Mouse (Mus musculus) embryonic facial prominence, embryonic 13.5 days (tissue): ENCODE data around the gene Cpt1a. TPM values are rescaled to one million over a fixed set of nuclear protein-coding genes. Genes with fewer than 3 reads are reported as not detected.

ENCODE experiments used
- ATAC-seq: fragments of 200-750 bp; cut with Nextera tagmentation; 2 replicates; pipeline ENCODE4 v1.8.0; 2017; ENCODE audit warnings: low read depth; ENCODE audit not compliant: insufficient number of reproducible peaks, insufficient read depth, low FRiP score, low TSS enrichment
- H3K27ac ChIP-seq: fragments of 300-500 bp; sonication (generic); 2 replicates; pipeline ENCODE4 v1.5.1; 2015; ENCODE audit warnings: moderate library complexity, mild to moderate bottlenecking, inconsistent platforms
- H3K27me3 ChIP-seq: fragments of 300-500 bp; sonication (generic); 2 replicates; pipeline ENCODE4 v1.6.1; 2015; ENCODE audit warnings: mild to moderate bottlenecking, inconsistent platforms
- H3K36me3 ChIP-seq: fragments of 300-500 bp; sonication (generic); 2 replicates; pipeline ENCODE4 v1.6.1; 2015; ENCODE audit warnings: mild to moderate bottlenecking, inconsistent platforms
- H3K4me1 ChIP-seq: fragments of 300-500 bp; sonication (generic); 2 replicates; pipeline ENCODE4 v1.6.1; 2015; ENCODE audit warnings: inconsistent platforms
- H3K4me2 ChIP-seq: fragments of 300-500 bp; sonication (generic); 2 replicates; pipeline ENCODE4 v1.6.1; 2015; ENCODE audit warnings: moderate library complexity, mild to moderate bottlenecking, inconsistent platforms
- H3K4me3 ChIP-seq: fragments of 300-500 bp; sonication (generic); 2 replicates; pipeline ENCODE4 v1.5.1; 2015; ENCODE audit warnings: mild to moderate bottlenecking, inconsistent platforms
- H3K9ac ChIP-seq: fragments of 300-500 bp; sonication (generic); 2 replicates; pipeline ENCODE4 v1.6.1; 2015; ENCODE audit warnings: mild to moderate bottlenecking, inconsistent platforms
- H3K9me3 ChIP-seq: fragments of 300-500 bp; sonication (generic); 2 replicates; pipeline ENCODE4 v1.6.1; 2016; ENCODE audit warnings: inconsistent platforms
- WGBS: fragments of 180-500 bp; shearing (Covaris S2); methylation state at CpG from one replicate; pipeline ENCODE4 v1.1.7; 2015; ENCODE audit warnings: mixed read lengths; 5-methylcytosine and 5-hydroxymethylcytosine counted together
- polyA plus RNA-seq: library from polyadenylated mRNA; unstranded; fragments of >200 nt; fragmentation: Nextera tagmentation; extraction: Ambion mirVana; gene quantifications from 2 replicates; pipeline ENCODE4 v1.2.1, GENCODE M21; 2015

Cpt1a gene
- polyA plus RNA-seq, 1 experiment from 2014 or later = 14.4 TPM

DNA sequence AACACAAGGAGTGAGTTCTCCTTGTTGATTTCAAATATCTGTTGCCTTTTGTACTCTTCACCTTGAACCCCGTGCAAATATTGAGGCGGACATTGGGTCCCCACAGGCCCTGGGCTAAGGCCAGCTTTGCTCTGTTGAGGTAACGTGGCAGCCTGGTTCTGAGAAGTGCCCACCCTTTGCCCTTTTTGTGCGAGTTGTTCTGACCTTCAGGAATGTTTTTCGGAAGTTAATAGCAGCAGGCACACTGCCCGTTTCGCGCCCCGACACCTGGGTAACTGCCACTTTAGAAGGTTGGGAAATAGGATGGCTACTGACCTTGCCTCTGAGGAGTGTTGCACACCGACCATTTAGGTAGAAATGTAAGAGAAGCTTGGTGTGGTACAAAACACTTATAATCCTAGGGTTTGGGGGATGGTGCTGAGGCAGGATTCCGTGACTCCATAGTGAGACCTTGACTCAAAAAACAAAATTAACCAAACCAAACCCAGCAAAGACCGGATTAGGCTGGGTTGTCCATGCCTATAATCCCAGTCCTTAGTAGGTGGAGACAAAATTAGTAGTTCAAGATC lies 4.4 kb downstream of the Cpt1a start:
- ATAC-seq = no peak
- Histone ChIP-seq H3K4me2 (peak overlapping the region; percentile 98), H3K4me1 (peaks cover 32% of the 10 kb centered on the region), H3K36me3 (no peaks in the 10 kb centered on the region), H3K4me3 (no peak overlapping the region), H3K9ac (no peak overlapping the region; the same call in 1 of the 2 replicates), H3K9me3 (no peaks in the 10 kb centered on the region), H3K27me3 (peaks cover 19% of the 10 kb centered on the region), H3K27ac (peak overlapping the region; percentile 94; the same call in 1 of the 2 replicates)
- 80% methylated on average over 12 of the region's 12 CpGs for WGBS

GRCm38 (mm10) chr19:3333247-3333646 lies 11.1 kb downstream of the Cpt1a start:
- Histone ChIP-seq H3K9ac (no peak overlapping the region), H3K27ac (no peak overlapping the region), H3K4me1 (no peaks in the 10 kb centered on the region; the same call in 1 of the 2 replicates), H3K36me3 (no peaks in the 10 kb centered on the region), H3K9me3 (no peaks in the 10 kb centered on the region), H3K4me3 (no peak overlapping the region), H3K4me2 (no peak overlapping the region), H3K27me3 (no peaks in the 10 kb centered on the region)
- 82% methylated on average over 6 of the region's 6 CpGs for WGBS
- ATAC-seq = no peak

- Histone ChIP-seq H3K4me3 (no peak overlapping the region), H3K4me1 (no peaks in the 10 kb centered on the region; the same call in 1 of the 2 replicates), H3K9me3 (no peaks in the 10 kb centered on the region), H3K27me3 (no peaks in the 10 kb centered on the region), H3K9ac (no peak overlapping the region), H3K27ac (no peak overlapping the region), H3K4me2 (no peak overlapping the region), H3K36me3 (no peaks in the 10 kb centered on the region)
- WGBS = 70% methylated on average over 17 of the region's 17 CpGs
- ATAC-seq = no peak
Observed at GRCm38 (mm10) chr19:3333694-3334515, 11.8 kb downstream of the Cpt1a start.

- Histone ChIP-seq H3K27me3 (no peaks in the 10 kb centered on the region), H3K4me2 (no peak overlapping the region), H3K4me3 (no peak overlapping the region), H3K9ac (no peak overlapping the region), H3K36me3 (no peaks in the 10 kb centered on the region), H3K27ac (no peak overlapping the region), H3K4me1 (no peaks in the 10 kb centered on the region; the same call in 1 of the 2 replicates), H3K9me3 (no peaks in the 10 kb centered on the region)
- 86% methylated on average over 4 of the region's 4 CpGs for WGBS
- ATAC-seq = no peak
Observed at GRCm38 (mm10) chr19:3334550-3334949, 12.4 kb downstream of the Cpt1a start.

GRCm38 (mm10) chr19:3335917-3336316 lies 13.8 kb downstream of the Cpt1a start:
- no peaks in the 10 kb centered on the region for H3K36me3 ChIP-seq
- 59% methylated on average over 1 of the region's 1 CpGs for WGBS
- no peak overlapping the region for H3K4me3 ChIP-seq
- H3K4me1 ChIP-seq = peaks cover 5% of the 10 kb centered on the region; the same call in 1 of the 2 replicates
- no peak overlapping the region for H3K9ac ChIP-seq
- ATAC-seq = no peak
- no peak overlapping the region for H3K4me2 ChIP-seq
- no peaks in the 10 kb centered on the region for H3K27me3 ChIP-seq
- no peak overlapping the region for H3K27ac ChIP-seq
- no peaks in the 10 kb centered on the region for H3K9me3 ChIP-seq

GRCm38 (mm10) chr19:3336485-3337255 lies 14.5 kb downstream of the Cpt1a start:
- H3K9me3 ChIP-seq = no peaks in the 10 kb centered on the region
- no peaks in the 10 kb centered on the region for H3K27me3 ChIP-seq
- no peak for ATAC-seq
- H3K27ac ChIP-seq = no peak overlapping the region
- no peak overlapping the region for H3K4me2 ChIP-seq
- H3K4me1 ChIP-seq = peaks cover 5% of the 10 kb centered on the region; the same call in 1 of the 2 replicates
- 63% methylated on average over 8 of the region's 8 CpGs for WGBS
- H3K4me3 ChIP-seq = no peak overlapping the region
- no peaks in the 10 kb centered on the region for H3K36me3 ChIP-seq
- H3K9ac ChIP-seq = no peak overlapping the region

DNA sequence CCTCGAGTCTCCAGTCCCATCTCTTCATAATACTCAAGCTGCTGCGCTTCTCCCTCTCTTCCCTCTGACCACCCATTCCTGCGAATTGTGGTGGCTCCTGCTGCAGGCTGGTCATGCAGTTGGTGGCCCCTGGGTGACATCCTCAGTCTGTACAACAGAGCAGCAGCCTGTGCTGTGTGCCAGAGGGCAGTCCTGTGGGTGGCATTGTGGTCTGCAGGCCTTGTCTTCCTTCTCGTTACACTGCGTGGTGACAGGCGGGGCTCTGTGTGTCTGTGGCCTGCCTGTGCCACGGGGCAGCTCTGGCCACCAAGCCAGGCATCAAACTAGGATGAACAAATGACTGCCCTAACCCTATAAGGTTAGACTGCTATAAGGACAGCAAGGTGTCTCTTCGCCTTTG lies 17.1 kb downstream of the Cpt1a start:
- no peak for ATAC-seq
- H3K9ac ChIP-seq = no peak overlapping the region

GRCm38 (mm10) chr19:3341021-3341420 lies 18.9 kb downstream of the Cpt1a start:
- no peaks in the 10 kb centered on the region for H3K27me3 ChIP-seq
- H3K4me3 ChIP-seq = no peak overlapping the region
- WGBS = 72% methylated on average over 3 of the region's 3 CpGs
- 0 out of 2 replicates have a peak, but pooled peaks cover 5% of the 10 kb centered on the region for H3K4me1 ChIP-seq
- no peak overlapping the region for H3K4me2 ChIP-seq
- no peaks in the 10 kb centered on the region for H3K36me3 ChIP-seq
- no peaks in the 10 kb centered on the region for H3K9me3 ChIP-seq
- no peak overlapping the region for H3K27ac ChIP-seq
- no peak for ATAC-seq
- H3K9ac ChIP-seq = no peak overlapping the region

More for the DNA sequence above, 17.1 kb downstream of the Cpt1a start:
- Histone ChIP-seq H3K27ac (no peak overlapping the region), H3K4me3 (no peak overlapping the region), H3K27me3 (no peaks in the 10 kb centered on the region), H3K36me3 (no peaks in the 10 kb centered on the region), H3K9me3 (no peaks in the 10 kb centered on the region), H3K4me1 (0 out of 2 replicates have a peak, but pooled peaks cover 5% of the 10 kb centered on the region), H3K4me2 (no peak overlapping the region)
- WGBS = 83% methylated on average over 8 of the region's 8 CpGs

DNA sequence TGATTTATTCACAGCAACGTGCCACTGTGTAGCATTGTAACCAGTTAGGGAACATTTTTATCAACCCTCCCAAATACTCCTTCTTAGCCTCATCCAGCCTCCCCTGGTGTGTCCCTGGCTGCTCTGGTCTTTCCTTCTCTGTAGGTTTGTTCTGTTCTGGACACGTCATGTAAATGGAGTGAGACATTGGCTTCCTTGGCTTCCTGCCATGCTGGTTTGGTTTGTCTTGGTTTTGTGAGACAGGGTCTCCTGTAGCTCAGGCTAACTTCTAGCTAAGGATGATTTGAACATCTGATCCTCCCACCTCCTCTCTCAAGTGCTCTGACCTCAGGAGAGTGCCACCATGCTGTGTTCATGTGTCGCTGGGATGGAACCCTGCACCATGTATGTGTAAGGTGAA lies 21.8 kb downstream of the Cpt1a start:
- 0 out of 2 replicates have a peak, but pooled peaks cover 5% of the 10 kb centered on the region for H3K4me1 ChIP-seq
- ATAC-seq = no peak
- no peak overlapping the region for H3K4me2 ChIP-seq
- H3K4me3 ChIP-seq = no peak overlapping the region
- no peaks in the 10 kb centered on the region for H3K9me3 ChIP-seq
- H3K27ac ChIP-seq = no peak overlapping the region
- WGBS = 76% methylated on average over 3 of the region's 3 CpGs
- no peaks in the 10 kb centered on the region for H3K27me3 ChIP-seq
- no peak overlapping the region for H3K9ac ChIP-seq
- H3K36me3 ChIP-seq = no peaks in the 10 kb centered on the region

GRCm38 (mm10) chr19:3344636-3345544 lies 22.8 kb downstream of the Cpt1a start:
- H3K27ac ChIP-seq = no peak overlapping the region
- H3K27me3 ChIP-seq = no peaks in the 10 kb centered on the region
- H3K36me3 ChIP-seq = 0 out of 2 replicates have a peak, but pooled peaks cover 3% of the 10 kb centered on the region
- H3K4me2 ChIP-seq = no peak overlapping the region
- ATAC-seq = no peak
- 81% methylated on average over 8 of the region's 8 CpGs for WGBS
- no peak overlapping the region for H3K4me3 ChIP-seq
- H3K9ac ChIP-seq = no peak overlapping the region
- H3K4me1 ChIP-seq = 0 out of 2 replicates have a peak, but pooled peaks cover 5% of the 10 kb centered on the region
- no peaks in the 10 kb centered on the region for H3K9me3 ChIP-seq

- 92% methylated on average over 1 of the region's 1 CpGs for WGBS
- ATAC-seq = no peak
Observed at GRCm38 (mm10) chr19:3347784-3348183, 25.6 kb downstream of the Cpt1a start.

More at GRCm38 (mm10) chr19:3347784-3348183, 25.6 kb downstream of the Cpt1a start:
- H3K4me1 ChIP-seq = no peaks in the 10 kb centered on the region
- H3K36me3 ChIP-seq = 0 out of 2 replicates have a peak, but pooled peaks cover 3% of the 10 kb centered on the region
- no peak overlapping the region for H3K9ac ChIP-seq
- H3K4me3 ChIP-seq = no peak overlapping the region
- H3K27me3 ChIP-seq = no peaks in the 10 kb centered on the region
- no peak overlapping the region for H3K27ac ChIP-seq
- H3K4me2 ChIP-seq = no peak overlapping the region
- H3K9me3 ChIP-seq = no peaks in the 10 kb centered on the region
